In genomic region chr7:126066777-126067176, GRCm38 (mm10) we compare ENCODE assay signal across 9 mouse cellular contexts. TPM values are rescaled to one million over a fixed set of nuclear protein-coding genes. Genes with fewer than 3 reads are reported as not detected.
DNase-seq lines count a peak whose midpoint lies in the region; ATAC-seq lines count a peak whose summit lies in the region.
"Had no signal": no experiment of that assay in that cellular context is flagged by ENCODE, and none has a peak within 500 bp of the region (broad histone marks: within the 10 kb centered on the region; RNA-seq: fewer than 3 reads in every experiment).

No protein-coding gene starts in this region.

- H3K4me3 ChIP-seq in hindbrain, embryonic 15.5 days: no peak overlapping the region
- H3K4me3 ChIP-seq in hindbrain, embryonic 10.5 days: no peak overlapping the region
- H3K4me3 ChIP-seq: embryonic facial prominence, embryonic 12.5 days had no signal

- 45% methylated on average over 14 of the region's 14 CpGs for WGBS in hindbrain, embryonic 15.5 days
- WGBS in hindbrain, embryonic 10.5 days: 68% methylated on average over 14 of the region's 14 CpGs

- H3K9ac ChIP-seq in hindbrain, embryonic 15.5 days: no peak overlapping the region
- H3K9ac ChIP-seq: embryonic facial prominence, embryonic 12.5 days had no signal

- H3K9me3 ChIP-seq in hindbrain, embryonic 15.5 days: no peaks in the 10 kb centered on the region
- H3K9me3 ChIP-seq in hindbrain, embryonic 10.5 days: peaks cover 5% of the 10 kb centered on the region
- H3K9me3 ChIP-seq: embryonic facial prominence, embryonic 12.5 days had no signal

- H3K4me2 ChIP-seq in hindbrain, embryonic 15.5 days: no peak overlapping the region
- H3K4me2 ChIP-seq: embryonic facial prominence, embryonic 12.5 days had no signal

- no peaks in the 10 kb centered on the region for H3K27me3 ChIP-seq in hindbrain, embryonic 15.5 days
- H3K27me3 ChIP-seq in hindbrain, embryonic 10.5 days (ENCODE audit: insufficient read depth, poor library complexity, severe bottlenecking): no peaks in the 10 kb centered on the region; the same call in 1 of the 2 replicates
- H3K27me3 ChIP-seq: embryonic facial prominence, embryonic 12.5 days had no signal

- no peak for DNase-seq in hindbrain, embryonic 10.5 days (ENCODE audit: low spot score)
- peak; percentile 43 for DNase-seq in NIH3T3 (ENCODE audit: low read depth)
- DNase-seq in cerebellum, postnatal 14 days: peak; percentile 72 to 73
- DNase-seq in heart, postnatal 4 days: peak; percentile 78
- peak; percentile 13 for DNase-seq in skeletal muscle tissue, adult 2 months (ENCODE audit: low read depth, low spot score)
- DNase-seq in spleen, postnatal 14 days (ENCODE audit: low spot score in 2 of 2): no peak
- no peak for DNase-seq in urinary bladder, adult 18-20 months (ENCODE audit: low spot score in 2 of 2)

- H3K27ac ChIP-seq in hindbrain, embryonic 15.5 days (replicated peaks): no peak overlapping the region; the same call in 1 of the 2 replicates
- H3K27ac ChIP-seq in hindbrain, embryonic 10.5 days: no peak overlapping the region
- H3K27ac ChIP-seq: embryonic facial prominence, embryonic 12.5 days had no signal

- peak; percentile 63 for ATAC-seq in hindbrain, embryonic 15.5 days (ENCODE audit: low FRiP score, low read depth)

- no peaks in the 10 kb centered on the region for H3K36me3 ChIP-seq in hindbrain, embryonic 15.5 days
- H3K36me3 ChIP-seq in hindbrain, embryonic 10.5 days: no peaks in the 10 kb centered on the region
- H3K36me3 ChIP-seq: embryonic facial prominence, embryonic 12.5 days had no signal

- peaks cover 8% of the 10 kb centered on the region for H3K4me1 ChIP-seq in hindbrain, embryonic 15.5 days (replicated peaks)
- peaks cover 13% of the 10 kb centered on the region for H3K4me1 ChIP-seq in hindbrain, embryonic 10.5 days (replicated peaks)

RNA-seq across cellular contexts. Expression of gene Gsg1l, which starts 15.4 kb away (rescaled TPM):
- polyA plus RNA-seq in hindbrain, embryonic 15.5 days (2015; fragmentation: Nextera tagmentation; extraction: Ambion mirVana): 14.4 and 18.4 TPM in 2 replicates
- 3.2 and 4.7 TPM in 2 replicates for polyA plus RNA-seq in hindbrain, embryonic 10.5 days (2016; fragmentation: Nextera tagmentation; extraction: Ambion mirVana)
- total RNA-seq in heart, postnatal 4 days (2021): 10 to 100 TPM; 17.6 to 18.8 TPM

Comparison
In these comparisons a context has a peak if more than half of its experiments do, and no peak if none do; other contexts are left out.
1. DNase-seq: peak in NIH3T3 (single experiment), cerebellum, postnatal 14 days (2 of 2), heart, postnatal 4 days (single experiment) and skeletal muscle tissue, adult 2 months (single experiment); none in hindbrain, embryonic 10.5 days (single experiment), spleen, postnatal 14 days (0 of 2) and urinary bladder, adult 18-20 months (0 of 2).